Mouse (Mus musculus): ENCODE data around the gene Dock8.

Dock8 gene

DNA sequence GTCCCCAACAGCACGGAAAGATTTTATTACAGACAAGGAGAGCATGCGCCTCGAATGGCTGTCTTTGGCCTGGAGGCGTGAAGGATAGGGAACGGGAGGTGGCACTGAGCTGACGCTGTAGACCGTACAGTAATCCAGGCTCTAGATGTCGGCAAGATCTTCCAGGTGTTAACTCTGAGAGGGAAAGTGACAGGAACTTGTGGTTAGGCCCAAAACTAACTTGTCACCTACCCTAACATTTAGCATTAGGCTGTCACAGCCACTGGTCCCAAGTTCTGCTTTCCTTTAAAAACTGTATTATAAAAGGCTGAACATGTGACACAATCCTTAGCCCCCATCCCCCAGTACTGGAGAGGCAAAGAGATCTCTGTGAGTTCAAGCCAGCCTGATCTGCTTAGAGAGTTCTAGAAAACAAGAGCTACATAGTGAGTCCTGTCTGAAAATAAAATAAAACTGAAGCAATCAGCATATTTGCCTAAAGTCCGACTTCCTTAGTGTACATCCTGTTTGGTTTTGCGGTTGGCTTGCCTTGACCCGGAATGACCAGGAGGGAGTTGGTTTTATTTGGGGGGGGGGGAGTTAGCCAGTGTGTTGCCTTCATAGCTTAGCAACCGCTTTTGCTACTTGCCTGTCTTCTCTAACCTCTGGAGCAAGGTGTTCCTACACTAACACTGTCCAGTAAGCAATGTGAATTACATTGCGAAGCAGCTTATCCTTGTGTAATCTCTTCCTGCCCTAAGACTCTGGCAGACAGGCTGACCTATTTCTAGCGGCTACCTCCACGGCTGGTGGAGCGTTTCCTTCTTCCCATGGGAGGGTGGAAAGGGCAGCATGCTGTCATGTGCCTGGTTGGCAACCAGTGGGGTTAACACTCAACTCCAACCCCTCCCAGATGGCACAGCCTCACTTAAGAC, 138.8 kb downstream of the Dock8 start:
- DNase-seq, result no peak

DNA sequence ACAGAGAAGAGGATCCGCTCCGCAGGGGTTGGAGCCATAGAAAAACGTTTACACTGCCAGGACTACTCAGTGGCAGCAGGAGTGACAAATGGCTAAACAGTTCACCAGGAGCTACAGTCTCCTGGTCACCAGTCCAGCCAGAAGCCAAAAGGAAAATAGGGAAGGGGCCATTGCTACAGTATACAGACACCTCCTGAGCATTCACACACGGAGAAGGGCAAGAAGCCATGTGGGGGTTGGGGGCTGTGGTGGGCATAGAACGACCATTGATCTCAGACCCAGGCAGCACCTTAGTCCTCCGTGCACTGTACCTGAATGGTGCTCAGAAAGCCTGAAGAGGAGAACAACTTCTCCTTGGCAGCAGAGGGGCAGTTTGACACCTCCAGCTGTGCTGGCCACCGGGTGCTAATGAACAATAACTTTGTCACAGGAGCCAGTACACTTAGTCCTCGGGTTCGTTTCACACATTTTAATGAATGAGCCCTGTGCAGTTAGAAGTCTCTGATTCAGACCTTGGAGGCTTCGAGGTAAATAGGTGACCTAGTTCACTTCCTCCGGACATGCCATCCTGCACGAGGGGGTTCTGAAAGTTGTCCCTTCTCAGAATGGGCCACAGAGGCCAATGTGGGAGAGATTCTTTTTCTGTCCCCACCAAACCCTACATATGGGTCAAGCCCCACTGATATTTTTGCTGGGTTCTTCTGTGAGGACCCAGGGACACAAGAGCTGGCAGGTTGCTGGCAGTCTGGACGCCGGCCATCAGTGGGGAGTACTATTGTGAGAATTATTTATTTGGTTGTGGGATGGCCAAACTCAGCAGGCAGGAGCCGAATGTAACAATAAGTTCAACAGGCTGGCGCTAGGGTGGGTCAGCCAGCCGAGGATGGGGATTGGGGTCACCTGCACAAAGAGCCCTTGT, 145.0 kb downstream of the Dock8 start:
- DNase-seq, result no peak

DNA sequence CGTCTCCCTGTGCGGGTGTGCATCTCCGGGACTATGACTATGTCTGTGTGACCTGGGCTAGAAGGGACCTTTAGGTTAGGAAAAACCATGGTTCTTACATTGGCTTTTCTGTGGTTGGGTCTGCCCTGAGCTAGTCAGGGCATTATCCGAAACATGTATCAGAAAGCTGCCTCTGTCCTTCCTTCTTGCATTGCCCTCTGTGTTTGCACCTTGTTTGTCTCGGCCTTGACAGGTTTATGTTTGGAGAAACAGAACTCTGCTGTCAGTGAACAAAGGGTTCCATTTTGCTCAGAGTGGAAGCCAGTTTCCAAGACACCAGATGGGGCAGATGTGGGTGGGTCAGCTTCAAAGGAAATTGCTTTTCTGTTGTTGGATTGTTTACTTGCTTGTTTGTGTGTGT, 145.8 kb downstream of the Dock8 start:
- DNase-seq, result peak; percentile 26

DNA sequence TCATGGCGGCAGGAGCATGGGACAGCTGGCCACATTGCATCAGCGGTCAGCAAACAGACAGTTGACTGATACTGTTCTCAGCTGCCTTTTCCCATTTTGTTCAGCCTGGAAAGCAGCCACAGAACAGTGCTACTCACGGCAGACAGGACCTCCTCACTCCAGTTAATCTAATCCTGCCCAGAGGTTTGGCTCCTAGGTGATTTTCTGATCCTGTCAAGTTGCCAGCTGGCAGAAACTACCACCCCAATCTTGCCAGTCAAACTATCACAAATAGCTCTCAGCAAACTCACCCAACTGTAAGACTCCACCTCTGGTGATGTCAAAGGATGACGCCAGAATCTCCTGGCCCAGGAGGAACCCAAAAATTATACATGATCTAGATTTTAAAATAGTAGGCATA, 146.8 kb downstream of the Dock8 start:
- DNase-seq, result no peak

DNA sequence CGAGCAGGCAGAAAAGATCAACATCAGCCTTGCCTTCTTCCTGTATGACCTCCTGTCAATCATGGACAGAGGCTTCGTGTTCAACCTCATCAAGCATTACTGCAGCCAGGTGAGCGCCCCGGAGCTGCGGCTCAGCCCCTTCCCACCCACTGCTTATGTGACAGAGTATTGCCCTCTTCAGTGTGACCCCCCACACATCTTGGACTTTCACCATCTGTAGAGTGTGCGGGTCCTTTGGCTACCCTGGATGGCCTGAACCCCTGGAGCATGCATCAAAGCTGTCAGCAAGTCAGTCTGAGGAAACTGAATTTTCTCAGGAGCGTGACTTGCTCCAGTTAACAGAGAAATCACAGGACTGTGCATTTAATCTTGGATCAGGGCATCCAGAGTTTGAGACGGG, 150.5 kb downstream of the Dock8 start:
- no peak for DNase-seq

DNA sequence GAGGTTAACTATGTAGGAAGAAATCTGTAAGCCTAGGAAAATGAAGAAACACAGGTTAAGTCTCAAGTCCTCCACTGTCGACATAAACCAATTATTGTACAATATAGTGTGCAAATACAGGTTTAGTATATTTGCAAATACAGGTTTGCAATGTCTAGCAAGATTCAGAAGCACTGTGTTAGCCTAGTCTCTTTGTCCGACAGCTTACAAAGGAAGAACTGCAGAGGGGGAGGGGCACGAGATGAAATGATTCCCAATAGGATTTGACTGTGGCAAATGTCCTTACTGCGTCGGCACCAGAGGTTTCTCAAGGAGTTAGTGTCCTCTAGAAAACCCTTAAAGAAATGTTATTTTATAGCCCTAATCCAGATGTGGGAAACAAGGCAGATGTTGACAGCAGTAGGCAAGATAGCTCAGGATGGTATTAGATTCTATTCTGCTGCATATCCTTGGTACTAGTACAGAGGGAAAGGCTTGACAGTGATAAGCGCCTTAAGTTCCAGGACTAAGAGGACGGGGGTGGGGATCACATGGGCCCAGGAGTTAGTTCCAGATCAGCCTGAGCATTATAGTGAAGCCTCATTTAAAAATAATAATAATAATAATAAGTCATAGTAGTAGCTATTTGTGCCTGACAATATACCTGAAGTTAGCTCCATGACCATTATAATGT, 155.3 kb downstream of the Dock8 start:
- DNase-seq, result no peak

DNA sequence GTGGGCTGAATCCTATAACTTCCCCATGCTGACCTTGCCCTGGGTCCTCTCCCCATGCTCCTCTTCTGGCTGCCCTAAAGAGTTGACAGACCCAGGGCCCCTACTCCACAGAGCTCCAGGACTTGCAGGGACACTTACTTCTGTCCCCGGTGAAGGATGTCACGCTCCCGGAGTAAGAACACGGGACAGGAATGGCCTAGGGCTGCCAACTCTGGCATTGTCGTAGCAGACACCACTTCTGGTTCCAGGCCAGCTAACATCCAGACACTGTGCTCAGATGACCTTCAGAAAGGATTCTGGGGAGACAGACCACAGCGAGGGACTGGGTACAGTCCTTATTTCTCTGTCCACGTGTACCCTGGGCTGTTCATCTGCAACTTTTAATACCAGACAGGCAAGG, 155.9 kb downstream of the Dock8 start:
- DNase-seq, result no peak

DNA sequence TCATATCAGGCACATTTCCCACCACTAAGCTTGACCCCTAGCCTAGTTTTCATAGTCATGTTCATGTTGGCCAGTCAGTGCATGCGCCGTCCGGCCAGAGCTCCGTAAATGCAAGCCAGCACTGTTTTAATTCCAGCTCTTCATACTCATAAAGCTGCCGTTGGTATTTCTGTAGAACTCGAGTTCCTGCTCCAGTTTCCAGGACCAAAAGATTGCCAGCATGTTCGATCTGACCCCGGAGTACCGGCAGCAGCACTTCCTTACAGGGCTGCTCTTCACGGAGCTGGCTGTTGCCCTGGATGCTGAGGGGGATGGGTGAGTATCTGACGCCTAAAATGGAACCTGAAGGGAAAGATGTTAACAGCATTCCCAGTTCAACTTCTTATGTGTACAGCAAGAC, 156.4 kb downstream of the Dock8 start:
- DNase-seq, result no peak

DNA sequence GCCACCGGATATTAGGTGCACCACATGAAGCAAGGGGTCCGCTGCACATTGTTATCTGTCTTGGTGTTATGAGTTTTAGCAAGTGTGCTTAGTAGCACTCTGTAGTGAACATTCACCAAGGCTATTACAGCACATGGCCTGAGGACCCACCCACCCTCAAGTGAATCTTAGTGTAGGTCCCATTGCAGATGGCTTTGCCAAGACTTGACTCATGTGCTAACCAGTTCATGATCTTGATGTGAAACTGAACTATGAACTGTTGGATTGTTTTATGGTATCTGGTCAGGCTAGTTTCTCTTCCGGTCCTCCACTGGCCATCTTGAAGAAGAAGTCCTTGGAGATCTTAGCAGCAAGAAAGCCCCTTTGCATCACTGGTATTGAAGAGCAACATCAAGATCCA, 162.9 kb downstream of the Dock8 start:
- no peak for DNase-seq

DNA sequence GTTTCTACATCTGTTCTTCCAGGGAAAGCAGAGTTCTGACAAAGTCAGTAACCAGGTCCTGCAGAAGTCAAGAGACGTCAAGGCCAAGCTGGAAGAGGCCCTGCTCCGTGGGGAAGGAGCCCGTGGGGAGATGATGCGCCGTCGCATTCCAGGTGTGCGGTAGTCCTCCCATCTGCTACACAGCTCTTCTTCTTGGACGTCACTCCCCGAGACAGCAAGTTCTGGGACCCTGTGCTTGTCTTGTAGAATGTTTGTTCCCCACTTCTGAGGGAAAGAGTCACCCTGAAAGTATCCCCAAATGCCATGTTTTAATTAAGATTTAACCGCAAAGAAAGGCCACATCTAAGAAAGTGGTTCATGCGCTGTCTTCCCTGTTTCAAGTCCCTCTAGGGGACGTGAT, 164.1 kb downstream of the Dock8 start:
- no peak for DNase-seq

DNA sequence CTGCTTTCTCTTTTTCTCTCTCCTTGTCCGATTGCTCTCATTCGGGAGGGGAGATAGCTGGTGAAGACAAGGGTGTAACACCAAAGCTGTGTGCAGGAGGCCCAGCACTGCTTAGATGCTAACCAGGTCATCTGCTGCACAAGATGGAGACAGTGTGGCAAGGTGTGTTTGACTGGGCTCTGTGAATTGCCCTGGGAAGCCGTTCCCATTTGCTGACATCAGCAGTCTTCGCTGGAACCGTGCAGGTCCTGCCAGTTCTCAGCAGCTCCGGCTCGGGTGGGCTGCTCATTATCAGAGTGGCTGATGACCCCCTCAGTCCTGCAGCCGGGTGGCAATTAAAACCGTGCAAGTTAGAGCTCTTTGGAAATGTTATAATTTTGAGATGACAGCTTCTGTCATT, 167.1 kb downstream of the Dock8 start:
- no peak for DNase-seq

DNA sequence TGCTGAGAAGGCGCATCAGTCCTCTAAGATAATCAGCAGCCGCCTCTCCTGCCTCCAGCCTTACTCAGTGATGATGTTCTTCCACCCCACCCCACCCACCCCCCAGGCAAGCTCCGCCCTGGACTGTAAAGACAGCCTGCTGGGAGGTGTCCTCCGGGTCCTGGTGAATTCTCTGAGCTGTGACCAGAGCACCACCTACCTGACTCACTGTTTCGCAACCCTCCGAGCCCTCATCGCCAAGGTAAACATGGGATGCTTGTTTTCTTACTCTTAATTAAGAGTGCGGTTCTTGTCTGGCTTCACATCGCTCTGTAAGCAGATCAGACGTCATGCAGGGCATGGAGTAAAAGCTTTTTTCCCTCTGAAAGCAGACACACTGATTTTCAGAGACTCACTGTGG, 172.1 kb downstream of the Dock8 start:
- no peak for DNase-seq

DNA sequence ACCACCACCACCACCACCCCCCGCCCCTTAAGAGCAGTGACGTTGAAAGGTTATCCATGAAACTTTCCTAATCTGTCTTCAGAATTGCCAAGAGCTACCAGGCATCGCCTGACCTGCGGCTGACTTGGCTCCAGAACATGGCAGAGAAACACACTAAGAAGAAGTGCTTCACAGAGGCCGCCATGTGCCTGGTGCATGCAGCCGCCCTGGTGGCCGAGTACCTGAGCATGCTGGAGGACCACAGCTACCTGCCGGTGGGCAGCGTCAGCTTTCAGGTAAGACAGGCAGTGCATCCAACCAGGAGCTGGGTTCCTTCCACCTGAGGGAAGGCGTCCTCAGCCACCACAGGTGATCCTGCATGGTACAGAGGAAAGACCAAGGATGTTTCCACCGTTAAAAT, 177.4 kb downstream of the Dock8 start:
- DNase-seq, result no peak

DNA sequence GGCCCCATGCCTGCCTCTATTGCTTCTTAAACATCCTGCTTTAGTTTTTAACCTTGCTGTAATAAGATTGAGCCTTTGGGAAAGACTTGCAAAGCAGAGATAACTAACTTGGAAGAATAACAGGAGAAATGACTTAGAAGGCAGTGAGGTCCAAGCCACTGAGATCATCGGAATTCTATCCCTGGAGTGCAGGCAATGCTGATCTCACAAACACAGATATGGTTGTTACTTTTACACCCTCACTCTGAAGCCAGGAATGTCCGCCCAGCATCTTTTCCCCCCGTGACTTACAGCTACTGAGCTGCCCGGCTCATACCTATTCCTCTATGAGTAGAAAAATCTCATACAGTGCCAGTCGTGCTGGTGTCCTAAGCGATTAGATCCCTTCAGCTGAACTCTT, 180.7 kb downstream of the Dock8 start:
- no peak for DNase-seq

DNA sequence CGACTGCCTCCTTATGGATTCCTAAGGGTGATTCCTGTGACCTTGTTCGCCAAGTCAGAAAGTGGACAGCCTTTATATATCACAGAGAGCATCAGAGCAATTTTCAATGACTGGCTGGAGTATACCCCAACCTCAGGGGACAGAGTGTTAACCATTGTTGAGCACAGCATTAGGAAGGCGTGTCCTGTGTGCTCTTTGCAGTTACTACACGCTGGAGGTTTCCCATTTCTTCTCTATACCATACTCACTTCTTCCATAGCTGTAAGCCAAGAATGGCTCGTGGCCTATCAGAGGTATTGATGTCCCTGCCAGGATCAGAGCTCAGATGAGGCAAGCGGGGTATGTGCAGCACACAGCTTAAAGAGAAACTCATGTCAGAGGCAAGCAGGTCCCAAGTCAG, 181.2 kb downstream of the Dock8 start:
- DNase-seq, result no peak

DNA sequence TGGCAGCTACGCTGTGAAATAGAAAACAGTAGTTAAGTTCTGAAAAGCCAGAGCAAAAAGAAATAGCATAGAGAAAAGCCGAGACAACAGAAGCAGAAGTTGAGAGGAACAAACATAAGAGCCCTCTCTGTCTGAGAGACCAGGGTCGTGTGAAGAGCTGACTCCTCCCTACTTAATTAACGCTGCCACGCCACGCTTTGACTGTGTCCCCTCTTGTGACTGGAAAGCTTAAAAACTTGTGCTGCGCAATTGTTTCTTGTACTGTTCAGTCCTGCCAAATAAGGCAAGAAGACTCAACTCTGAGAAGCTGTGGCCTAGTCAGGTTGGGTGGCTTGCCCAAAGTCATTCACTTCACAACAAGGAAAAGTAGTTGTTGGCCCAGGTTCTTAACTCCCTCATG, 184.7 kb downstream of the Dock8 start:
- no peak for DNase-seq

DNA sequence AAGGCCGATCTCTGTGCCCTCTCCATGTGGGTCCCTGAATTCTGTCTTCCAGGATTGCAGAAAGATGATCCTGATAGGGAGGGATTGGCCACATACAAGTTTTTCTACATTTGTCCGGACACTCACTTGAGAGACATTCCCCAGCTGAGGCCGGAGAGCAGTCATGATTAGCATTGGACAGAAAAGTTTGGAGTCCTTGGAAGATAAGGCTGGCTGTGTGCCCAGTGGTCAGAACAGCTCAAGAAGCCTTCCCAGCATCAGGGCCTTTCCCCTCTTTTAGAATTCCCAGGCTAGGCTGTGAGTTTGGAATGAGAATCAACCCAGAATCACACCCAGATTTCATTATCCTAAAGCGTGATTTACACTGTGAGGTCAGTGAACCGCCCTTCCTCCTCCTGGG, 187.0 kb downstream of the Dock8 start:
- no peak for DNase-seq

DNA sequence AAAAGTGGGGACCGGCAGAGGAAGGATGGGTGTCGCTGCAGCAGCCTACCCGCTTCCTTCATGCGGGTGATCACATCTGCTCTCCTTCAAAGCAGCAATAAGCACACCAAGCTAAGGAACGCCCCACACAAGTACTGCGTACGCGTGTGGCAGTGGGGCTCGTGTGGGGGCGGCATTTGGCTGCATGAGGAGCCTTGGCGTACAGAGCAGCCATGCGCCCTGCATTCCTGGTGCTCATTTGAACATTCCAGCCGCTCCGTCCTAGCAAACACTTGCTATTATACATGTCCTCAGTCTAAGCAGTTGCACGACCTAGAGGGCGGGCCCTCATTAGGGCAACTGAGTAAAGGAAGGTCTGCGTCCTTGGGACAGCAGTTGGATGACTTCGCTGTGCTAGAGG, 188.3 kb downstream of the Dock8 start:
- DNase-seq, result no peak

DNA sequence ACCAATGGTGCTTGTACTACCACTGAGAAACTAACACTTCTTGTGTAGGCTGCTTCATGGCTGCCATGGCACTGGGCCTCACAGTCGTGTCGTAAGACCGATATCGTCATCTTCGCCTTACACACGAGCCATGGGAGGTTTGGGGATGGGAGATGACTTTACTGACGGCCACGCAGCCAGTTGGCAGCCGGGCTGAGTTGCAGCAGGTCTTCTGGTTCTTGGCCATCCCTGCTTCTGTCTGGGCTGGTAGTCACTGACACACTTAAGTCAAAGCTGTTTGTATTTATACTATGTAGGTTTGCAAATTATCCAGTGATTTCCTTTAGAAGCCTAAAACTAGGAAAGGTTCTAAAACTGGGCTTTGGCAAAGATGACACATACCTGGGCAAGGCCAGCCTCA, 194.4 kb downstream of the Dock8 start:
- DNase-seq, result no peak

DNA sequence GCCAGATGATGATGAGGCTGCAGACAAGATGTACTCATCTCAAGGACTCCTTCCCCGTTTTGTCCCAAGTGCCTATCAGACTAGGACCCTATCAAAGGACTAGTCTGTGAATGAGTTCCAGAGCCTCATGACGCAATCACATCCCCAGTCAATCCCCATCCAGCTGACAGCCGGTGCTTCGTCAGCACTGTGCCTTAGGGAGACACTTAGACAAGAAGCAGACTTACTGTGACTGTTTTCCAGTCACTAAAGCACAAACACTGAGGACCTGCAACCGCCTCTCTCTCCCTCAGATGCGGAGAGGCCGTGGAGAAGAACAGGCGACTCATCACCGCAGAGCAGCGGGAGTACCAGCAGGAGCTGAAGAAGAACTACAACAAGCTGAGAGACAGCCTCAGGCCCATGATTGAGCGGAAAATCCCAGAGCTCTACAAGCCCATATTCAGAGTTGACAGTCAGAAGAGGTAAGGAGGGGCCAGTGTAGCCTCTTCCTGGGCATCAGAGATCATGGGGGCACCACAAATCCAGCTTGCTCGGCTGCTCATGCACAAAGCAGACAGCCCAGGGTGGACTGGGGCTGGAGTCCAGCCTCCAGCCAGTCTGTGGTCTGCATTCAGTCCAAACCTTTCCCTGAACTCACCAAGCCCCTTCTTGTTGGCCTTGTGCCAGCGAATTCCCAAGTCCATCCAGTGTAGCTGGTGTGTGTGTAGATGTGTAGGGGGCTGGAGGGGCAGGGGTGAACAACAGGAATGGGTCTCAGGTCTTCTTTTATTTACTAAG, 200.9 kb downstream of the Dock8 start:
- DNase-seq, result peak; percentile 32

DNA sequence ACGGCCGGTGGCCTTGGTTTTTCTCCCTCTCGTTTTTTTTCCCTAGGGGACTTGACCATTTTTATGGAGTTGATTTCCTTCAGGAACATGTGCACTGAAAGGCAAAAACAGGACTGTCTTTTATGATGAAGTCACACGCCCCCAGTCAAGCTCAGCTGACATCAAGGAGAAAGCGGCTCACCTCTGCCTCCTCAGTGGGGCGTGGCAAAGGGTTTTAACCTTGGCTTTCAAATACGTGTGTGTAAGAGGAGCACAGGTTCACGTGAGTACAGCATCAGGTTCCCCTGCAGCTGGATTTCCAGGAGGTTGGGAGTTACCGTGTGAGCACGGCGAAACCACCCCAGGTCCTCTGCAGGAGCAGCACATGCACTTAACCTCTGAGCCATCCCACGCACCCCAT, 203.7 kb downstream of the Dock8 start:
- DNase-seq, result no peak

DNA sequence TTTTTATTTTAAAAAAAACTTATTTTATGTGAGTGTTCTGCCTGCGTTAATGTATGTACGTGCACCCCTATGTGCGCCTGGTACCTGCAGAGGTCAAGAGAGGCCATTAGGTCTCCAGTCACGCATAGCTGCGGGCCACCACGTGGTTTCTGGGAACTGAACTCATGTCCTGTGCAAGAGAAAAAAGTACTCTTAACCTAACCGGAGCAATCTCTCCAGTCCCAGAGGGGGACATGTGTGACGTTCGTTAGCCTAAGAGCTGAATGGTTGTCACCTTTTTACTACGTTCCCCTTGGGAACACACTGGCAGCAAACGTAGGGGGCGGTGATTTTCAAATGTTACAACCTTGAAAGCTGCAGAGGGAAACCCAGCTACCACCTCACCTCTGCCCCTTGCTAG, 207.6 kb downstream of the Dock8 start:
- DNase-seq, result no peak
